Mouse (Mus musculus): Measurements from ENCODE around the gene Gm20481.
"Not testable (repeated sequence)": the region's sequence is repeated elsewhere in the genome, so short reads cannot be mapped to it uniquely, and the experiment has no call there.

- not testable (repeated sequence) for TF ChIP-seq POLR2A (IDR thresholded peaks at IDR 0.05; ENCODE audit: insufficient read length, low read depth); TCF3 (IDR thresholded peaks at IDR 0.05; ENCODE audit: insufficient read length, low read depth); REST (IDR thresholded peaks at IDR 0.05; ENCODE audit: insufficient read depth, insufficient read length); MYOG (IDR thresholded peaks at IDR 0.05; ENCODE audit: control insufficient read depth in 1 of 3, insufficient read depth in 1 of 3, insufficient read length in 2 of 3, low read depth in 2 of 3); MAX (IDR thresholded peaks at IDR 0.05; ENCODE audit: low read depth); TCF12 (IDR thresholded peaks at IDR 0.05; ENCODE audit: insufficient read depth, poor library complexity, severe bottlenecking); USF1 (IDR thresholded peaks at IDR 0.05; ENCODE audit: low read depth)
Measured at GRCm38 (mm10) chr17:34995192-34995591, 25.5 kb downstream of the Gm20481 start.

Measured in myocyte (in vitro differentiated cells).